Mouse (Mus musculus) left cerebral cortex, postnatal 36 days (tissue): ENCODE data around the gene Fam168b. TPM values are rescaled to one million over a fixed set of nuclear protein-coding genes. Genes with fewer than 3 reads are reported as not detected.
A peak's percentile ranks its signal among the peaks of the same experiment; 100 is the strongest.

Source experiments
- DNase-seq, 2 experiments: peaks; one replicate each; pipeline ENCODE4 v3.0.0; 2021 to 2022; ENCODE audit warnings: low spot score in 2 of 2, mixed read lengths in 1 of 2
- intact Hi-C: fragments of 180-260 bp; cut with DNase I; formaldehyde crosslinking; loops from one replicate; pipeline ENCODE4 v1.15.1; 2025
- total RNA-seq, 2 experiments: library from RNA; stranded (reverse); gene quantifications; 2 replicates each; pipeline ENCODE4 v1.2.3; 2021

The Fam168b gene
- total RNA-seq, 2 experiments from 2014 or later, result 247 to 252 TPM

DNA sequence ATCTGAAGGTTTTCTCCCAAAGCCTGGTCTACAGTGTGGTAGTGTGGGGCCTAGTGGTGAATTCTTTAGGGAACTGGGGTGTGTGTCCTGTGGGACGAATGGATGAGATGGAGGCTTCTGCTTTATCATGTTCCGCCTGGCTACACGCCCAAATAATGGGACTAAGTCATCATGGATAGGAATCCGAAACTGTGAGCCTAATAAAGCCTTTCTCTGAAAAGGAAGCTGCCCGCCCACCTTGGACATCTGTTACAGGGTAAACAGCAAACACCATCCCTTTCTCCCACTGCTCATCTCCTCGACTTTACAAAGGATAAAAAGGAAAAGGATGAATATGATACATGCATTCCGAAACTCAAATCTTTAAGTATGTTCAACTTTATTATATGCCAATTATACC is 20.9 kb downstream of the Fam168b start:
- intact Hi-C loops, result no loop called here
- DNase-seq, result no peak

DNA sequence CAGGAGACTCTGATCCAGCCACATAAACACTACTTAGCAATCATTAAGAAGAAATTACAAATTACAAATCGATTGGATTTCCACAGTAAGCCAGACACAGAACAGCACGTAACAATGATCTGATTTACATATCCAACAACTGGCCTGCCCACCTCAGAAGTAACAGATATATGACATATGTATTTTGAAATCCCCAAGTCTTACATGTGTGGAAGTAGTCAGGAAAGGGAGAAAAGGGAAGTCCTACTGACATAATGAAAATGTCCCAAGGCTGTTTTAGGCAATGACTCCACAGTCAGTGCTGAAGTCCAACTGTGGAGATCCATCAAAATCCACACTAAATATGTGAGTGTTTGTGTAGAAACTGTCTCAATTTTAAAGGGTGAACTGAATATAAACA is 21.5 kb downstream of the Fam168b start:
- intact Hi-C loops, result no loop called here
- no peak for DNase-seq

DNA sequence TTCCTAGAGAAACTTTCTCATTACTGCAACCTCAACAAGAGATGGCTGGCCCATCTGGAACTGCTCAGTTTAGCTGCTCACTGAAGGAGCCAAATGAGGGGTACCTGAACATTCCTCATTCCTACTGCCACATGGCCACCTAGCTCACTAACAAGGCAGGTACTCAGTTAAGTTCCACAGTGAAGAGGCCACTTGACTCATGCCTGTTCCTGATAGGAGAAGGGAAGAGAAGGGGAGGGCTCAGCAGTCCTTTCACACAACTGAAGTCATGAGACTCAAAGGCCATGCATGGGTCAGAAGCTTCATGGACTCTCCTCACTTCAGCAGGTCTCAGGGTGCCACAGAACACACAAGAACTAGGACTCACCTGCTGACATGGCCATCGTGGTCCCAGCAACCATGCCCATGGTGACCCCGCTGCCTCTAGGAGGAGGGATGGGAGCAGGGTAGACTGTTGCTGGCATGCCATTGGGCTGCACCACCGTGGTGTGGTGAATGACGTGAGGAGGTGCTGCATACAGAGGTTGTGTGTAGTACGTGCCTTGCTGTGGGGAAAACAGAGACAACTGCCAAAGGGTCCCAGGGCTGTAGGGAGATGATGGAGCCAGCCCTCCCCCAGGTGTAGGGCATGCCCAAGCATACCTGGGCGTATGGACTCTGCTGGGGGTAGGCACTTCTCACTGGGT is 23.5 kb downstream of the Fam168b start:
- intact Hi-C loops, result no loop called here
- no peak for DNase-seq

DNA sequence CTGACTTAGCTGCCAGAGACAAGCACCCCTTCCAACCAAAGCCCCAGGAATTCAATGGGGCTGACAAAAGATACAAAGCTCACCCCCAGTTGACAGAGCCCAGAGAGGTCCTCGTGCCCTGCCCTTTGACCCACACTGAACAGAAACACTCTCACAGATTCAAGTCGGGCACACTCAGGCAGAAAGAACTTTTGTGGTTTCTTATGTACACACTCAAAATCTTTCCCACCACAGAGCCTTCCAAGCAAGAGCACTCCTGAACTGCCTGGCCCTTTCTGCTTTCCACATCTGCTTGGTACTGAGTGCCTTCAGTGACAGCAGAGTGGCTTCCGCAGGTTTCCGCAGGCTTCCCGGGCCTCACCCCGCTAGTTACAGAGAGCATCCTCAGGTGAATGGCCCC is 27.0 kb downstream of the Fam168b start:
- no peak for DNase-seq
- intact Hi-C loops, result no loop called here

DNA sequence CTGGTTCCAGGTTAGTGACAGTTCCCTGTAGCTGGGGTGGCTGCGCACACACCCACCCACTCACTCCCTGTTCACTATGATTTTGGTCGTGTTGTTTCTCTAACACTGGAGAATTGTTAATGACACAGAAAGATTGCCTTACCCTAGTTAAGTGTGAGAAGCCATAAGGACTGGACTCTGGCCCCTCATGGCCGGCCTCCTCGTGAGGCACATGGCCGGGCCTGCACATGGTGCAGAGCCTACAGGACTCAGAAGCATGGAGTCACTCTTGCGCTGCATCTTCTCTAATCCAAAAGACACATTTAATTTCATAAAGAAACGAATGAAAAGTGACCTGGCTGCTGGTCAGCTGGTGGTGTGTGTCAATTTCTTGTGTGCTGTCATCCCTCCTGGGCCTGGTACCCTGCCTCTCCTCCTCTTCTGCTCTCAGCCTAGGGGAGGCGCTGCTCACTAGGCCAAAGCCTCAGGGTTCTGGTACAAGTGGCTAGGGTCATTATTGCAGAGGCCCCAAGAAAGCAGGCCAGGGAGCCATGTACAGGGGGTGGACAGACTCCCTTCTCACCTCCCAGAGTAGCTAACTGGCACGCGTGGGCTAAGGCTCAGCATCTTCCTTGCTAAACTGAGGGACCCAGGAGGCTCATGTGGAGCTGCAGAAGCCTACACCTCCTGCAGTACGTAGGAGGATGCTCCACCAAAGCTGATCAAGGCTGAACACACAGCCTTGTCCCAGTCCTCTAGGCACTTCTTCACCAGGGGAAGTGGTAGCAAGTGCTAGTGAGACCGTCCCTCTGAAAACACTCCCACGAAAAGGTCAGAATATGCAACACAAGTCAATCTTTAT is 30.2 kb downstream of the Fam168b start:
- intact Hi-C loops, result no loop called here
- peak in 1 of 2 experiments; percentile 48 for DNase-seq

DNA sequence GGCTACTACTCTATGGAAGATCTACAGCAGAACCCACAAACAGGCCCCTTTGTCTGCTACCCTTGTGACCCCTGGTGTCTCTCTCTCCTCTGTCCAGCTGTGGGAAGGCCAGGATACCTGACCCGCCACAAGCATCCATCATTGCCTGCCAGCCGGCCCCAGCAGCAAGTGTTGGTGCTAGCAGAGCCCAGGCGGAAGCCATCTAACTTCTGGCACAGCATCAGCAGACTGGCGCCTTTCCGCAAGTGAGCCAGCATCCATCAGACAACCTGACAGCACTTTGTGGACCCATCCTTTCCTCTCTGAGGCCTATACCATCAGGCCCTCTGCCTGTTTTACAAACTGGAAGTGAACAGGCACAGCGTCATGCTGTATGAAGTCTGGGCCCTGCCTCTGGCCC is 31.3 kb downstream of the Fam168b start:
- intact Hi-C loops, result no loop called here
- no peak for DNase-seq

DNA sequence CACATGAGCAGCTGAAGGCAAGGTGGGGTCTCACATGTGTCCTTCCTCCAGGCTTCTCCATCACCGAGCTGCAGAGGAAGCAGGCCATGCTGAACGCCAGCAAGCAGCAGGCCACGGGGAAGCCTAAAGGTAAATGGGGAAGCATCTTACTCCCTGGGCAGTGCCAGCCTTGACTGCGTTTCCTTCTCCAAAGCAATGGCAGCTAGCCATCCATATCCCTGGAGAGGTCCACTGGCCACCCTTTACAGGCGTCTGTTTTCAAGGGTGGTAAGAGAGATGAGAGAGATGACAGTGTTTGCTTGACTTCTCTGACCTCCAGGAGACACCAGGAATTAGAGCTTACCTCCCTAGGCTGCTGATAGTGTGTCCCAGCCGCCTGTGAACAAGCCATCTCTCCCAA is 31.8 kb downstream of the Fam168b start:
- intact Hi-C loops, result no loop called here

DNA sequence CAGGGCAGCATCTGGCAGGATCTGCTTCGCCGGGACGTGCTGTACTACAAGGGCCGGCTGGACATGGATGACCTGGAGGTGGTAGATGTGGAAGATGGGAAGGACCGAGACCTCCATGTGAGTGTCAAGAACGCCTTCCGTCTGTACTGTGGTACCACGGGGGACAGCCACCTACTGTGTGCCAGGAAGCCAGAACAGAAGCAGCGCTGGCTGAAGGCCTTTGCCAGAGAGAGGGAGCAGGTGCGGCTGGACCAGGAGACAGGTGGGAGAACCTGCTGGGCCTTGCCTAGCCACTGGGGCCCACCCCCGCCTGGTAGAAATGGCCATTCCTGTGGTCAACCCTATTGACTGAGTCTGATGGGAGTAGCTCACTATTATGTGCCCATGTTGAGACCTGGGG is 32.6 kb downstream of the Fam168b start:
- intact Hi-C loops, result no loop called here
- no peak for DNase-seq

More for the DNA sequence above, 31.8 kb downstream of the Fam168b start:
- no peak for DNase-seq

DNA sequence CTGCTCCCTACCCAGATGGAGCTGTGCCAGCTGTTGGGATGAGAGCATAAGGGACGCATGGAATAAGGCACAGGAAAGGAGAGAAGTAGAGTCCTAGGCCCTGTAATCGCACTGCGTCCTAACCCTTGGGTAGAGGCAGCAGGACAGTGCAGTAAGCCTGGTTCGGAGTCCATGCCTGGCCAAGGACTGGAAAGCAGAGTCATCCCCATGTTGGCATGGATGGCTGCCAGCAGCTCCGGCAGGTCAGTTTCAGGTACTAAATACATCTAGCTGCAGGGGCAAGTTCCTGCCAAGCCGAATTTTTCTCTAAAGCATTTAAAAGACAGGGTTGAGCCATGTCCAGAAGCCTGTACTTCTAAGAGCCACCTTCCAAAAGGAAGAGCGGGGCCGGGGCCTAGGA is 34.4 kb downstream of the Fam168b start:
- DNase-seq, result no peak
- intact Hi-C loops, result loop anchor here (10.0 kb wide), 1 partner anchor 164 kb away; no protein-coding TSS in a partner anchor

DNA sequence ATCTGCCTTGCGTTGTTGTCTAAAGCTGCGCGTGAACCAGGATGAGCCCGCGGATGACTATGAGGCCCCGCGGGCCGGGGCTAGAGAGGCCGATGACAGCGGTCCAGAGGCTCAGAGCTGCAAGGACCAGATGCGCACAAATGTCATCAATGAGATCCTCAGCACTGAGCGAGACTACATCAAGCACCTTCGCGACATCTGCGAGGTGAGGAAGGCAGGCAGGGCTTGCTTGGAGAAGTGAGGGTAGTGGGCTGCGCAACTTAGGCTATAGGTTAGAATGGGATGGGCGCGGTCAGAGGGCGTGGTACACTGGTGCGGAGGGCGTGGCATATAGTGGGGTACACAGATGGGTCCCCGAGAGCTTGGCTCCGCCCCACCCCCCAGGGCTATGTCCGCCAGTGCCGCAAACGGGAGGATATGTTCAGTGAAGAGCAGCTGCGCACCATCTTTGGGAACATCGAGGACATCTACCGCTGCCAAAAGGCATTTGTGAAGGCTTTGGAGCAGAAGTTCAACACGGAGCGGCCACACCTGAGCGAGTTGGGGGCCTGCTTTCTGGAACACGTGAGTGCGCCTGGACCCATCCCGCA is 36.8 kb downstream of the Fam168b start:
- intact Hi-C loops, result loop anchor here (10.0 kb wide), 1 partner anchor 161 kb away; no protein-coding TSS in a partner anchor
- no peak for DNase-seq

DNA sequence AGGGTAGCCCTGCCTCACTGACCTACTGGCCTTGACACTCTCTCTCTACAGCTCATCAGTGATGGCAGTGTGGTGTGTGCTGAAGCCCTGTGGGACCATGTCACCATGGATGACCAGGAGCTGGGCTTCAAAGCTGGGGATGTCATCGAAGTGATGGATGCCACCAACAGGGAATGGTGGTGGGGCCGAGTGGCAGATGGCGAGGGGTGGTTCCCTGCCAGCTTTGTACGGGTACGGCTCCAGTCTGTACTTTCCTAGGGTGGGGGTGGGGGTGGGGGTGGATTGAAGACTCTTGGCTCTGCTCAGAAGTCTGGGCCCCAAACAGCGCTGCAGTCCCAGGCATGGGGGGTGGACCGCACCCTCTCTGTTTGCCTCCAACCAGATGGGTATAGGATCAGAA is 38.0 kb downstream of the Fam168b start:
- intact Hi-C loops, result loop anchor here (5.0 to 10.0 kb wide), 2 partner anchors 53 to 160 kb away; no protein-coding TSS in a partner anchor
- no peak for DNase-seq

DNA sequence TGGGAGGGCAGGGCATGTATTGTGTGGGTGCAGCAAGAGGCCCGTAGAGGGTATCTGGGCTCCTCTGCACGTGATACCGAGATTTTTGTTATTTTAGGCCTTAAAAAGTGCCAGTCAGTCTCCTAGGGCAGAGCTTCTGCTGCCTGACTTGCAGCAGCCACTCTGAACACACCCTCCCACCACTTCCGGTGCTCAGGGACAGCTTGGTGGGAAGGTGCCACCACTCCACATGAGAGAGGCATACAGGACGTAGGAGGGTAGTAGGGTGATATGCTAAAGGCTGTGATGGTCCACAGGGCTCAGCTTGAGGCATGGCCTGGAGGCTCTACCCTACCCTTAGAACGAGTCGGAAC is 40.6 kb downstream of the Fam168b start:
- intact Hi-C loops, result loop anchor here (2.0 to 10.0 kb wide), 3 partner anchors 41 to 157 kb away; partner anchors contain the start of gene Fam168b
- peak; percentile 77 to 86 for DNase-seq

DNA sequence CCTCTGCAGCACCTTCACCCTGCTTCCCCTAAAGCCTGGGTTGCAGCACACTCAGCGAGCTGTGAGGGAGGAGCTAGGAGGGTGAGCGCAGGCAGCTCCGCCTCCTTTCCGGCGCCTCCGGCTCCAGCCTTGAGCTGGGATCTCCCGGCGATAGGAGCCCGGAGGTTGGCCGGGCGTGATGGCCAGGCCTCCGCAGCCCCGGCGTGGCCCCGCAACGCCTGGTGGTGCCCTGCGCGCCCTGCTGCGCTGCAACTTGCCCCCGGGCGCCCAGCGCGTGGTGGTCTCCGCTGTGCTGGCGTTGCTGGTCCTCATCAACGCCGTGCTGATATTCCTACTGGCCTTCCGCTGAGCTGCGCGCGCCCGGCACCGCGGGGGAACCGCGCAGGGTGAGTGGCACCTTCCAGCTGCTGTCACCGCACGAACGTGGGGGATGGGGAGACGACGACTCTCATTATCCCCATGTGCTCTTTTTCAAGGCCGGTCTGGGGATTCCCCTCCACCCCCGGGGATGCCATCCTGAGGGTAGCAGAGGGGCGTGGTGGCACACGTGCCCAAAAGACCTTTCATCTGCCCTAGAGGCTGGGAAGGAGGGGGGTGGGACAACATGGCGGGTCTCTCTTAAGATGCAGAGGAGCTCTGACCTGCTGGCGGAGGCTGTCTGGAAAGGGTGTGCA is 41.1 kb downstream of the Fam168b start:
- DNase-seq, result peak; percentile 75 to 82
- intact Hi-C loops, result loop anchor here (2.0 to 10.0 kb wide), 3 partner anchors 41 to 157 kb away; partner anchors contain the start of gene Fam168b

DNA sequence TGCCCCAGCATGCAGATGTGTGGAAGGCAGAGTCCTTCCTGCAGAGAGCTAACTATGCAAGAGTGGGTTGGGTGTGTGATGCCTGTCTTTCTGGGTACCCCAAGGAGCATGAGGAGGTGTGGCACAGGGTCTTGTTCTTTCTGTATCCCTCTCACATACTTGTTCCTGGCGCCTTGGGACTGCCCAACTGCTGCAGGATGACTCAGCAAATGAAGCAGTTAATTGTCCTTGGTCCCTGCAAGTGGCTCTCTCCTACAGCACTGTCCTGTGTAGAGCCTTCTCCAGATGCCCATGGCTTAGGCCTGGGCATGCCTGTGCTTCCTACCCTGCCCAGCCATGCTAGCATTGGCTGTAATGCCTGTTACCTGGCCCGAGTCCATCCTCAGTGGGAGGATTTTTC is 43.7 kb downstream of the Fam168b start:
- intact Hi-C loops, result no loop called here
- DNase-seq, result no peak

DNA sequence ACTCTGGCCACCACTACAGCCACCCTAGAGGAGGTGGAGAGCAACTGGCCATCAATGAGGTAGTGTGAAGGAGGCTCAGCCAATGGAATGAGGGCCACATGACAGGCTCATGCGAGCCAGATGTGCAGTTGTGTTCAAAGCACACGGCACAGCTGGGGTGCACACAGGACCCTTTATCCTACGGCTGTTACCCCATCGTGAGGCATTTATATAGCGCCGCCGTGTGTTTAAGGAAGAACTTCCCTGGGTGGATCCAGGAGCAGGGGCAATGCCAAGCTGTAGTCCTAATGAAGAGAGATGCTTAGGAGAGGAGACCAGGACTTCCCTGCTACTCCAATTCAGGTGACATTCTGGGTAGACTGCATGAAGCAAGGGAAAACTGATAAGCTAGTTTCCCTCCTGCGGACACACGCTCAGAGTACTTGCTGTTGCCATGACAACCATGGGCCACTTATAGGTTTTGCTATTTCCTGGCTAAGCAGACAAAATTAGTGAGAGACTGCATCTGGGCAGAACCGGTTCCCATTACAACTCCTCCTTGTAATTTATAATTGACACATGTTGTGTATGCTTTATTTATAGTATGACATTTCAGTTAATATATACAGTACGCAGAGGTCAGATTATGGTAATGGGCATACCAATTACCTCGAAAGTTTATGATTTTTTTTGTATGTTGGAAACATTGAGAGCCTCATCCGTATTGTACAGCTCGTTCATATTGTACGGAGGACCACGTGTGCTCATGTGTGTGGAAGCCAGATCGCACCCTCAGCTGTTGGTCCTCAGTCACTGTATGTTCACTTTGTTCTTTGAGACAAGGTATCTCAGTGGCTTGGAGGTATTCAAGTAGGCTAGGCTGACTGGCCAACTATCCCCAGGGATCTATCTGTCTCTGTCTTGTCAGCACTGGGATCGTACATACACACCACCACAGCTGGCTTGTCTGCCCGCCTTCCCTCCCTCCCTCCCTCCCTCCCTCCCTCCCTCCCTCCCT is 49.3 kb downstream of the Fam168b start:
- DNase-seq, result no peak

DNA sequence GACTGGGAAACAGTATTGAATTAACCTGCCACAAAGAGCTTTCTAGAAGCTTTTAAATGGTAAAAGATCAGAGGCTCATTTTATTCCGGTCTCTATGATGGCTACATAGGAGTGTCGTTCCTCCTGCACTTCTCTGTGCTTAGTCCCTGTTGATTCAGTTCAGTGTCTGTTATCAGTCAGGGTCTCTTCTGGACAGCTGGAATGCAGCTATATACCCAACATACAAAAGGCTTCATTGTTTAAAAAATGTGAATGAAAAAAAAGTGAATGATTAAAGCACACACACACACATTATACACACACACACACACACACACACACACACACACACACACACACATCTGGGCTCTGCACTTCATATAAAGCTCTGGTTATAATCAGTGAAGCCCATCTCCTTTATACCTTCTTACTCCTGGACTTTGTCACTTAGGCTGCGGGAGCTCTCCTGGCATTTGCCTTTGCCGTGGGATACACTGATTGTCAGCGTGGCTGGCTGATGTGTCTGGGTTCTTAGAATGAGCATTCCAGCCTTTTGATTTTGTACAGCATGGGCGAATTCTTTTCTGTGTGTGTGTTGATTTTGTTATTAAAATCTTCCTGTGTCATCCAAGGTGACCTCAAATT is 59.2 kb downstream of the Fam168b start:
- intact Hi-C loops, result no loop called here

More for the DNA sequence above, 49.3 kb downstream of the Fam168b start:
- intact Hi-C loops, result no loop called here

DNA sequence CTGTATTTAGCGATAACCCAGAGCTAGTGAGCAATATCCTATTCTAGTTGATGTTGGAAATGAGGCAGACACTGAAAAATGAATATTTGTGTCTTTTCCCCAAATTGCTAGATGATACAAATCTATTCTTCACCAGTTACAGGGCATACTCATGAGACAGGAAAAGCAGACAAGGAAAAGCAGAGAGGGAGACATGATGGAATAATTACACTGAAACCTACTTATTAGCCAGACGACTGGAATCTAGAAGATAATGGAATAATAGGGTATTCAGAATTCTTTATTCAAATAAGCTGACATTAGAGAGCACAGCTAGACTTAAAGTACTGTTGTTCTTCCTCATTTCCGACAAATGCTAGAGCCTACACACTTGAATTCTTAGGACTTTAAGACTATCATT is 67.0 kb downstream of the Fam168b start:
- intact Hi-C loops, result no loop called here
- no peak for DNase-seq

More for the DNA sequence above, 59.2 kb downstream of the Fam168b start:
- DNase-seq, result no peak

DNA sequence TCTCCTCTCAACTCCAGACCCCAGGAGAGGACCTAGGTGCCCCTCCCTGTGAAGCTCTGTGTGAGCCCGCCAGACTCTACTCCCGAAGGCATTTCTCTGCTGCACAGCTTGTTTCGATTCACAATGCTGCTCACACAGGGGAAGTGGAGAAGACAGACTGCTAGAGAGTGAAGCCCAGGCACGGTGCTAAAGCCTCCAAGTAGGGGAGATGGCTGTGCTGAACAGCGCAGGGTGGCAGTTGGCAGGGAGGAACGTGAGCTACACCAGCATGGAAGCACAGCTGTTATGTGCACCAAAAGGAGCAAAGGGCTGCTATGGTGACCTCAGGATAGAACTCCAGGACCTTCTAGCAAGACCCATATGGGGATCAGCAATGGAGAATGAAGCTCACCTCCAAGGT is 74.0 kb downstream of the Fam168b start:
- intact Hi-C loops, result no loop called here
- DNase-seq, result no peak
